Mouse (Mus musculus) testis, adult 2 months (tissue): Measurements from ENCODE around the gene Sorcs3.

Source experiments
- CTCF ChIP-seq: fragments of 200-500 bp; IDR thresholded peaks from 2 replicates; pipeline ENCODE4 v1.5.1; 2012; ENCODE audit warnings: low read depth, mild to moderate bottlenecking, inconsistent platforms, low read length, moderate library complexity; ENCODE audit not compliant: control insufficient read depth, insufficient read depth, insufficient replicate concordance
- POLR2A ChIP-seq: fragments of 200-500 bp; IDR thresholded peaks from 2 replicates; pipeline ENCODE4 v1.6.1; 2012; ENCODE audit warnings: low read depth, mild to moderate bottlenecking, inconsistent platforms, low read length, moderate library complexity; ENCODE audit not compliant: control insufficient read depth

- TF ChIP-seq CTCF (no peak), POLR2A (no peak)
Measured at GRCm38 (mm10) chr19:48237786-48238372, 32.1 kb downstream of the Sorcs3 start.
